Mouse (Mus musculus) right cerebral cortex, adult 2 months (tissue): ENCODE results near the gene Piwil1.

ENCODE experiments used
- DNase-seq, 2 experiments: peaks; one replicate each; pipeline ENCODE4 v3.0.0; 2021 to 2022; ENCODE audit warnings: low spot score in 2 of 2

The Piwil1 gene

GRCm38 (mm10) chr5:128702224-128702623 lies at the start of gene Piwil1:
Gene Piwil1 (plus strand): TSS chr5:128702524.
- no peak for DNase-seq

- no peak for DNase-seq
Observed at GRCm38 (mm10) chr5:128656496-128657135, 45.7 kb upstream of the Piwil1 start.

- DNase-seq = peak in 1 of 2 experiments; percentile 22
Observed at GRCm38 (mm10) chr5:128660101-128660500, 42.2 kb upstream of the Piwil1 start.

GRCm38 (mm10) chr5:128662881-128663280 lies 39.4 kb upstream of the Piwil1 start:
- DNase-seq = no peak

- no peak for DNase-seq
Observed at GRCm38 (mm10) chr5:128663976-128664375, 38.3 kb upstream of the Piwil1 start.

GRCm38 (mm10) chr5:128665045-128665444 lies 37.3 kb upstream of the Piwil1 start:
- no peak for DNase-seq

- DNase-seq = no peak
Observed at GRCm38 (mm10) chr5:128667303-128667702, 35.0 kb upstream of the Piwil1 start.

- DNase-seq = no peak
Observed at GRCm38 (mm10) chr5:128674124-128674523, 28.2 kb upstream of the Piwil1 start.

- DNase-seq = no peak
Observed at GRCm38 (mm10) chr5:128677373-128677772, 25.0 kb upstream of the Piwil1 start.

GRCm38 (mm10) chr5:128677861-128678260 lies 24.5 kb upstream of the Piwil1 start:
- no peak for DNase-seq

GRCm38 (mm10) chr5:128681456-128681855 lies 20.9 kb upstream of the Piwil1 start:
- no peak for DNase-seq

GRCm38 (mm10) chr5:128684192-128684591 lies 18.1 kb upstream of the Piwil1 start:
- no peak for DNase-seq

- no peak for DNase-seq
Observed at GRCm38 (mm10) chr5:128684621-128685020, 17.7 kb upstream of the Piwil1 start.

- no peak for DNase-seq
Observed at GRCm38 (mm10) chr5:128687139-128687538, 15.2 kb upstream of the Piwil1 start.

- DNase-seq = no peak
Observed at GRCm38 (mm10) chr5:128694107-128694506, 8.2 kb upstream of the Piwil1 start.

- no peak for DNase-seq
Observed at GRCm38 (mm10) chr5:128694611-128695325, 7.6 kb upstream of the Piwil1 start.

GRCm38 (mm10) chr5:128696824-128697223 lies 5.5 kb upstream of the Piwil1 start:
- no peak for DNase-seq

- DNase-seq = no peak
Observed at GRCm38 (mm10) chr5:128700716-128701115, 1.6 kb upstream of the Piwil1 start.

GRCm38 (mm10) chr5:128703688-128704087 lies 1.4 kb downstream of the Piwil1 start:
- no peak for DNase-seq

- DNase-seq = no peak
Observed at GRCm38 (mm10) chr5:128704134-128704904, 2.0 kb downstream of the Piwil1 start.

- no peak for DNase-seq
Observed at GRCm38 (mm10) chr5:128706467-128706866, 4.1 kb downstream of the Piwil1 start.

GRCm38 (mm10) chr5:128707271-128707670 lies 4.9 kb downstream of the Piwil1 start:
- no peak for DNase-seq

- DNase-seq = no peak
Observed at GRCm38 (mm10) chr5:128708929-128709328, 6.6 kb downstream of the Piwil1 start.
